Mouse (Mus musculus) megakaryocyte-erythroid progenitor cell, adult 5-6 weeks (primary cell): ENCODE data around the gene Pip5k1a. TPM values are rescaled to one million over a fixed set of nuclear protein-coding genes. Genes with fewer than 3 reads are reported as not detected.
"Not testable (repeated sequence)": the region's sequence is repeated elsewhere in the genome, so short reads cannot be mapped to it uniquely, and the experiment has no call there.

Experiments used
- ATAC-seq: replicated peaks from 2 replicates; pipeline ENCODE4 v1.8.0; 2016; ENCODE audit warnings: mild to moderate bottlenecking, inconsistent platforms; ENCODE audit not compliant: severe bottlenecking, poor library complexity, low FRiP score, low TSS enrichment
- total RNA-seq, 2 experiments: library from RNA; stranded (forward) in 1 of 2; stranded (reverse) in 1 of 2; fragments of 200-1000, 215-1000 nt in 1 of 2; fragments of >200 nt in 1 of 2; fragmentation: Nextera tagmentation in 1 of 2; gene quantifications; 2 replicates each; pipeline ENCODE4 v1.2.3; 2014 to 2017

Gene Pip5k1a
- total RNA-seq (2014; fragmentation: Nextera tagmentation): 28.8 and 29.3 TPM in 2 replicates
- 20.5 and 23.8 TPM in 2 replicates for total RNA-seq (2017)

- peak; percentile 69 for ATAC-seq
These were observed at the start of gene Pip5k1a for GRCm38 (mm10) chr3:95106338-95107117. Pip5k1a (minus strand) TSS chr3:95106930.

- ATAC-seq: peak; percentile 89
These were observed 47.1 kb upstream of the Pip5k1a start for GRCm38 (mm10) chr3:95153874-95154273.

GRCm38 (mm10) chr3:95147924-95148323 lies 41.2 kb upstream of the Pip5k1a start:
- ATAC-seq: no peak

GRCm38 (mm10) chr3:95142617-95143011 lies 35.9 kb upstream of the Pip5k1a start:
- peak; percentile 84 for ATAC-seq

GRCm38 (mm10) chr3:95141952-95142616 lies 35.4 kb upstream of the Pip5k1a start, which contains the start of gene Tnfaip8l2:
Tnfaip8l2 (minus strand) TSS chr3:95142360.
- peak; percentile 74 for ATAC-seq

- ATAC-seq: peak; percentile 28; the same call in 1 of the 2 replicates
These were observed 34.7 kb upstream of the Pip5k1a start for GRCm38 (mm10) chr3:95141474-95141873.

GRCm38 (mm10) chr3:95140795-95141194 lies 34.1 kb upstream of the Pip5k1a start:
- ATAC-seq: no peak

- no peak for ATAC-seq
These were observed 33.5 kb upstream of the Pip5k1a start for GRCm38 (mm10) chr3:95140289-95140595.

- ATAC-seq: no peak
These were observed 33.0 kb upstream of the Pip5k1a start for GRCm38 (mm10) chr3:95139586-95140288.

GRCm38 (mm10) chr3:95136336-95136735 lies 29.6 kb upstream of the Pip5k1a start:
- no peak for ATAC-seq

- 0 out of 2 replicates have a peak, but pooled peaks have one; percentile 25 for ATAC-seq
These were observed 28.8 kb upstream of the Pip5k1a start for GRCm38 (mm10) chr3:95135433-95136052.

- no peak; the same call in 1 of the 2 replicates for ATAC-seq
These were observed 28.3 kb upstream of the Pip5k1a start for GRCm38 (mm10) chr3:95135023-95135422.

- peak; percentile 31; the same call in 1 of the 2 replicates for ATAC-seq
These were observed 27.4 kb upstream of the Pip5k1a start for GRCm38 (mm10) chr3:95134133-95134532.

GRCm38 (mm10) chr3:95133680-95134101 lies 27.0 kb upstream of the Pip5k1a start, which contains the start of the genes Scnm1 and Lysmd1:
Scnm1 (minus strand) TSS chr3:95134011.
Lysmd1 (plus strand) TSS chr3:95134088.
- ATAC-seq: peak; percentile 89

- no peak for ATAC-seq
These were observed 26.4 kb upstream of the Pip5k1a start for GRCm38 (mm10) chr3:95133176-95133575.

GRCm38 (mm10) chr3:95132389-95132788 lies 25.7 kb upstream of the Pip5k1a start:
- ATAC-seq: not testable (repeated sequence)

- no peak for ATAC-seq
These were observed 23.4 kb upstream of the Pip5k1a start for GRCm38 (mm10) chr3:95130081-95130480.

- ATAC-seq: no peak
These were observed 22.5 kb upstream of the Pip5k1a start for GRCm38 (mm10) chr3:95129226-95129651.

GRCm38 (mm10) chr3:95124972-95125371 lies 18.2 kb upstream of the Pip5k1a start:
- ATAC-seq: 0 out of 2 replicates have a peak, but pooled peaks have one; percentile 9
